Mouse (Mus musculus) bone marrow macrophage, adult 2 months (primary cell): Measurements from ENCODE around the gene Tex29.

ENCODE experiments used
- CTCF ChIP-seq: IDR thresholded peaks from 2 replicates; pipeline ENCODE4 v1.5.1; 2012; ENCODE audit warnings: low read depth, mild to moderate bottlenecking, low read length, moderate library complexity
- POLR2A ChIP-seq: IDR thresholded peaks from 2 replicates; pipeline ENCODE4 v1.6.1; 2012; ENCODE audit warnings: mild to moderate bottlenecking, low read depth, low read length, borderline replicate concordance

DNA sequence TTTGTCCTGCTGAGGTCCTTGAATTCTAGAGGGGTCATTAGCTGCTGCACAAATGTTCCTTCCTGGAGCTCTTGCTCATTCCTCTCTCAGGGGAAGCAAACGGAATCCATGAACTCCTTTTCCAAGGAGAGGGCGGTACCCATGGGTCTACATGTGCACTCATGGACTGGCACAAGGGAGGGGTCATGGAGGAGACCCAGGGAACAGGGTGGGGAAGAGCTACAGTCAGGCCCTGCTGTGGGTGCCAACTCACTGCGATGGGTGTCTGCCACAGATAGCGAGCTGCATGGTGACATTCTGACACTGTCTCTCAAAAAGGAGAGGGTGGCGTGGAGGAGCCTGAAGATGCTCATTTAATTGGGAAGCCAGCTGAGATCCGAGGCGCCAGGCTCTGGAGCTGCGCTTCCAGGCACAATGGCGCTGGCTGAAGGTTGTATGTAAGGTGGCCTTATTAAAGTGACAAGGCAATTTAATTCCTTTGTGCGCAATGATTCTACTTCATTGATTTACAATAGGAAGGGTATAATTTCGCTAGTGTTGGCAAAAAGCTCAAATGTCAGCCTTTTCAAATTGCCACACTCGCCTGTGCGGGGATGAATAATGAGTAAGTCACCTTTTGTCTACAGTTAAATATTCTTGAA is 55.9 kb downstream of the Tex29 start:
- TF ChIP-seq CTCF (no peak), POLR2A (no peak)
